Mouse (Mus musculus) common myeloid progenitor, adult 5-6 weeks (primary cell): ENCODE results near the gene Rps10. TPM values are rescaled to one million over a fixed set of nuclear protein-coding genes. Genes with fewer than 3 reads are reported as not detected.
"Not testable (repeated sequence)": the region's sequence is repeated elsewhere in the genome, so short reads cannot be mapped to it uniquely, and the experiment has no call there.

Experiments
- ATAC-seq: replicated peaks from 2 replicates; pipeline ENCODE4 v1.8.0; 2016; ENCODE audit warnings: low read depth, mild to moderate bottlenecking, moderate TSS enrichment, inconsistent platforms; ENCODE audit not compliant: poor library complexity, severe bottlenecking
- total RNA-seq: library from RNA; stranded (forward); fragments of 200-1000, 187-1606 nt; gene quantifications from 2 replicates; pipeline ENCODE4 v1.2.3, GENCODE M21; 2017

Gene Rps10
- total RNA-seq, 1 experiment from 2014 or later = 2,411 TPM

- ATAC-seq = no peak
Measured at GRCm38 (mm10) chr17:27645807-27646206, 9.3 kb upstream of the Rps10 start.

GRCm38 (mm10) chr17:27644572-27644971, 8.1 kb upstream of the Rps10 start:
- ATAC-seq = no peak

- no peak for ATAC-seq
Measured at GRCm38 (mm10) chr17:27643756-27644155, 7.3 kb upstream of the Rps10 start.

GRCm38 (mm10) chr17:27643101-27643500, 6.6 kb upstream of the Rps10 start:
- peak; percentile 50; the same call in 1 of the 2 replicates for ATAC-seq

- peak; percentile 62 for ATAC-seq
Measured at GRCm38 (mm10) chr17:27642491-27643062, 6.1 kb upstream of the Rps10 start.

GRCm38 (mm10) chr17:27639851-27640250, 3.4 kb upstream of the Rps10 start:
- ATAC-seq = not testable (repeated sequence)

GRCm38 (mm10) chr17:27638921-27639332, 2.5 kb upstream of the Rps10 start:
- ATAC-seq = no peak

GRCm38 (mm10) chr17:27637333-27637732, 864 bp upstream of the Rps10 start:
- peak; percentile 31 for ATAC-seq

- not testable (repeated sequence) for ATAC-seq
Measured at GRCm38 (mm10) chr17:27635575-27635903, 930 bp downstream of the Rps10 start.

GRCm38 (mm10) chr17:27634871-27635574, 1.4 kb downstream of the Rps10 start, which contains the start of gene RPS10-NUDT3:
RPS10-NUDT3 (minus strand) TSS chr17:27635222.
- ATAC-seq = peak; percentile 91

GRCm38 (mm10) chr17:27629249-27630020, 7.0 kb downstream of the Rps10 start:
- ATAC-seq = peak; percentile 82

- no peak for ATAC-seq
Measured at GRCm38 (mm10) chr17:27628376-27628775, 8.1 kb downstream of the Rps10 start.

GRCm38 (mm10) chr17:27627451-27627850, 9.0 kb downstream of the Rps10 start:
- no peak for ATAC-seq

- no peak for ATAC-seq
Measured at GRCm38 (mm10) chr17:27626681-27627080, 9.8 kb downstream of the Rps10 start.

- no peak for ATAC-seq
Measured at GRCm38 (mm10) chr17:27625455-27626251, 10.8 kb downstream of the Rps10 start.

- ATAC-seq = peak; percentile 50
Measured at GRCm38 (mm10) chr17:27623360-27624326, 12.8 kb downstream of the Rps10 start, which contains the start of gene Nudt3. Nudt3 (minus strand) TSS chr17:27623495.

GRCm38 (mm10) chr17:27622611-27623359, 13.7 kb downstream of the Rps10 start:
- 0 out of 2 replicates have a peak, but pooled peaks have one; percentile 27 for ATAC-seq
